Mouse (Mus musculus): ENCODE data around the gene Fbxo31. TPM values are rescaled to one million over a fixed set of nuclear protein-coding genes. Genes with fewer than 3 reads are reported as not detected.

Fbxo31 gene
- 17.5 and 26.3 TPM in 2 replicates for polyA plus RNA-seq (2014; fragmentation: Nextera tagmentation; extraction: Ambion mirVana)

GRCm38 (mm10) chr8:121578676-121579451 is at the start of gene Fbxo31:
Gene Fbxo31, minus strand, starts transcription at chr8:121578806.
- peak within 1 kb of the TSS; percentile 55; the same call in 1 of the 2 replicates for H3K27ac ChIP-seq (ENCODE audit: low read depth, low read length)
- peaks cover 12% of the 10 kb centered on the region for H3K4me1 ChIP-seq (ENCODE audit: control insufficient read depth, insufficient read depth, low read length)
- DNase-seq (ENCODE audit: low spot score) (peak; percentile 94), ATAC-seq (peak; percentile 94)
- WGBS: under 1% methylated on average over 41 of the region's 63 CpGs
- H3K9me3 ChIP-seq (replicated peaks; ENCODE audit: control insufficient read depth, low read length): no peaks in the 10 kb centered on the region
- no peaks in the 10 kb centered on the region for H3K36me3 ChIP-seq (ENCODE audit: control insufficient read depth, insufficient read depth, low read length)
- H3K4me2 ChIP-seq (ENCODE audit: low read length): peak within 1 kb of the TSS; percentile 80
- peak within 1 kb of the TSS; percentile 87 for H3K9ac ChIP-seq (ENCODE audit: low read length)
- no peaks in the 10 kb centered on the region for H3K27me3 ChIP-seq (replicated peaks; ENCODE audit: control insufficient read depth, insufficient read depth, low read length)
- H3K4me3 ChIP-seq (ENCODE audit: low read depth, low read length): peak within 1 kb of the TSS; percentile 87

- Histone ChIP-seq H3K4me2 (ENCODE audit: low read length) (no peak overlapping the region), H3K36me3 (ENCODE audit: control insufficient read depth, insufficient read depth, low read length) (peaks cover 31% of the 10 kb centered on the region), H3K9ac (ENCODE audit: low read length) (no peak overlapping the region), H3K27ac (ENCODE audit: low read depth, low read length) (no peak overlapping the region), H3K9me3 (replicated peaks; ENCODE audit: control insufficient read depth, low read length) (no peaks in the 10 kb centered on the region), H3K4me3 (ENCODE audit: low read depth, low read length) (no peak overlapping the region), H3K4me1 (ENCODE audit: control insufficient read depth, insufficient read depth, low read length) (peaks cover 4% of the 10 kb centered on the region; the same call in 1 of the 2 replicates), H3K27me3 (replicated peaks; ENCODE audit: control insufficient read depth, insufficient read depth, low read length) (no peaks in the 10 kb centered on the region)
- 84% methylated on average over 8 of the region's 8 CpGs for WGBS
- ATAC-seq (no peak), DNase-seq (ENCODE audit: low spot score) (no peak)
Observed at GRCm38 (mm10) chr8:121623043-121623442, 44.4 kb upstream of the Fbxo31 start.

DNA sequence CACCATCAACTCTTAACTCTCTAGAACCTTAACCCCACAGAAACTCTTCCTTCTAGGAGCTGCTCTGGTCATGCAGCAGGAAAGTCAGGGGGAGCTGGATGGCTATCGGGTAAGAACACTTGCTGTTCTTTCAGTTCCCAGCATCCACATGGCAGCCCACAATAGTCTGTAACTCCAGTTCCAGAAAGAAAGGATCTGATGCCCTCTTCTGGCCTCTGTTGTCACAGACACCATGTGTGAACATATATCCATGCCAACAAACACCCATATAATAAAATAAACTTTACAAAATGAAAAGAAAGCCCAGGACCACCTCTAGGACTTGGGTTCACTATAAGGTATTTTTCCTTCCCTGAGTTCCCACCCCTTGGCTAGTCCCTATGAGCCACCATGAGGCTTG is 43.3 kb upstream of the Fbxo31 start:
- no peaks in the 10 kb centered on the region for H3K9me3 ChIP-seq (replicated peaks; ENCODE audit: control insufficient read depth, low read length)
- peaks cover 4% of the 10 kb centered on the region; the same call in 1 of the 2 replicates for H3K4me1 ChIP-seq (ENCODE audit: control insufficient read depth, insufficient read depth, low read length)
- ATAC-seq (no peak), DNase-seq (ENCODE audit: low spot score) (no peak)
- H3K9ac ChIP-seq (ENCODE audit: low read length): no peak overlapping the region
- H3K27ac ChIP-seq (ENCODE audit: low read depth, low read length): no peak overlapping the region
- WGBS: 46% methylated on average over 1 of the region's 1 CpGs
- peaks cover 25% of the 10 kb centered on the region for H3K36me3 ChIP-seq (ENCODE audit: control insufficient read depth, insufficient read depth, low read length)
- no peak overlapping the region for H3K4me3 ChIP-seq (ENCODE audit: low read depth, low read length)
- no peak overlapping the region for H3K4me2 ChIP-seq (ENCODE audit: low read length)
- H3K27me3 ChIP-seq (replicated peaks; ENCODE audit: control insufficient read depth, insufficient read depth, low read length): no peaks in the 10 kb centered on the region

GRCm38 (mm10) chr8:121620801-121621516 is 42.4 kb upstream of the Fbxo31 start:
- H3K4me1 ChIP-seq (ENCODE audit: control insufficient read depth, insufficient read depth, low read length): peaks cover 4% of the 10 kb centered on the region; the same call in 1 of the 2 replicates
- DNase-seq (ENCODE audit: low spot score): peak; percentile 52
- H3K36me3 ChIP-seq (ENCODE audit: control insufficient read depth, insufficient read depth, low read length): peaks cover 24% of the 10 kb centered on the region
- H3K9me3 ChIP-seq (replicated peaks; ENCODE audit: control insufficient read depth, low read length): no peaks in the 10 kb centered on the region
- no peak overlapping the region for H3K4me2 ChIP-seq (ENCODE audit: low read length)
- ATAC-seq: no peak
- 82% methylated on average over 12 of the region's 12 CpGs for WGBS
- no peaks in the 10 kb centered on the region for H3K27me3 ChIP-seq (replicated peaks; ENCODE audit: control insufficient read depth, insufficient read depth, low read length)
- no peak overlapping the region for H3K27ac ChIP-seq (ENCODE audit: low read depth, low read length)
- no peak overlapping the region for H3K4me3 ChIP-seq (ENCODE audit: low read depth, low read length)
- no peak overlapping the region for H3K9ac ChIP-seq (ENCODE audit: low read length)

GRCm38 (mm10) chr8:121619401-121619995 is 40.9 kb upstream of the Fbxo31 start:
- DNase-seq (ENCODE audit: low spot score): no peak
- Histone ChIP-seq H3K4me1 (ENCODE audit: control insufficient read depth, insufficient read depth, low read length) (peaks cover 4% of the 10 kb centered on the region; the same call in 1 of the 2 replicates), H3K9me3 (replicated peaks; ENCODE audit: control insufficient read depth, low read length) (no peaks in the 10 kb centered on the region), H3K27ac (ENCODE audit: low read depth, low read length) (no peak overlapping the region), H3K4me3 (ENCODE audit: low read depth, low read length) (no peak overlapping the region), H3K9ac (ENCODE audit: low read length) (no peak overlapping the region), H3K36me3 (ENCODE audit: control insufficient read depth, insufficient read depth, low read length) (peaks cover 28% of the 10 kb centered on the region), H3K4me2 (ENCODE audit: low read length) (no peak overlapping the region), H3K27me3 (replicated peaks; ENCODE audit: control insufficient read depth, insufficient read depth, low read length) (no peaks in the 10 kb centered on the region)
- 73% methylated on average over 7 of the region's 7 CpGs for WGBS
- no peak for ATAC-seq

DNA sequence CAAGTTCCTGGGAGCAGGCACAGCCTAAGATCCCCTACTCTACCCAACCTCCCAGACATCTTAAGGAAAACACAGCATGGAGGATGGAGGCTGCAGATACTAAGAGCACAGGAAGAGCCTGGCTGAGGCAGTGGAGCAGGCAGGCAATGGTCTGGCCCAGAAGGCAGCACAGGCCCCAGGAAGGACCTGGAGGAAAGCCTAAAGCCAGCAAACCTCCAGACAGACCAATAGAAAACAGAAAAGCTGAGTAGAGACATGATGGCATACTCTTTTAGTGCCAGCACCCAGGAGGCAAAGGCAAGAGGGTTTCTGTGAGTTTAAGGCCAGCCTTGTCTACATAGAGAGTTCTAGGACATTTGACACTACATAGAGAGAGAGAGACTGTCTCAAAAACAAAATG is 34.8 kb upstream of the Fbxo31 start:
- no peak overlapping the region for H3K9ac ChIP-seq (ENCODE audit: low read length)
- H3K4me1 ChIP-seq (ENCODE audit: control insufficient read depth, insufficient read depth, low read length): no peaks in the 10 kb centered on the region
- H3K27ac ChIP-seq (ENCODE audit: low read depth, low read length): no peak overlapping the region
- H3K27me3 ChIP-seq (replicated peaks; ENCODE audit: control insufficient read depth, insufficient read depth, low read length): no peaks in the 10 kb centered on the region
- DNase-seq (ENCODE audit: low spot score): no peak
- H3K4me2 ChIP-seq (ENCODE audit: low read length): no peak overlapping the region
- ATAC-seq: no peak
- H3K4me3 ChIP-seq (ENCODE audit: low read depth, low read length): no peak overlapping the region
- H3K9me3 ChIP-seq (replicated peaks; ENCODE audit: control insufficient read depth, low read length): no peaks in the 10 kb centered on the region
- H3K36me3 ChIP-seq (ENCODE audit: control insufficient read depth, insufficient read depth, low read length): peaks cover 58% of the 10 kb centered on the region

DNA sequence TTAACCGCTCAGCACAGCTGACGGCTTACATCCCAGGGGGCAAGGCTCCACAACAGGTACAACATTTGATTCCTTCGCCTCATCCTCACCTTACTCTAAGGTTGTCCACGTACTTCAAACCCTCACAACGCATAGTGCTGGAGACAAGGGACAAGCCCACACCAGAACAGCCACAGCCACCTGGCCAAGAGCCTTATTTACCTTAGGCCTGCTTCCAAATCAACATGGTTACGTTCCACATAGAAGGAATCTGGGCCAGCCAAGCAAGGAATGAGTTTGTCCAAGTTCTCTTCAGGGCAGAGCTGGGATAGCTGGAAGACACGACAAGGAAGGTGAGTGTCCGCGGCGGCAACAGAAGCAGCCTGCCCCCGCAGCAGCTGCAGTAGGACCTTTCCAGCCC is 31.3 kb upstream of the Fbxo31 start:
- ATAC-seq (no peak), DNase-seq (ENCODE audit: low spot score) (no peak)
- no peak overlapping the region for H3K4me2 ChIP-seq (ENCODE audit: low read length)
- H3K9ac ChIP-seq (ENCODE audit: low read length): no peak overlapping the region
- H3K4me3 ChIP-seq (ENCODE audit: low read depth, low read length): no peak overlapping the region
- no peaks in the 10 kb centered on the region for H3K4me1 ChIP-seq (ENCODE audit: control insufficient read depth, insufficient read depth, low read length)
- no peaks in the 10 kb centered on the region for H3K9me3 ChIP-seq (replicated peaks; ENCODE audit: control insufficient read depth, low read length)
- no peak overlapping the region for H3K27ac ChIP-seq (ENCODE audit: low read depth, low read length)
- H3K36me3 ChIP-seq (ENCODE audit: control insufficient read depth, insufficient read depth, low read length): peaks cover 68% of the 10 kb centered on the region
- 95% methylated on average over 11 of the region's 11 CpGs for WGBS
- H3K27me3 ChIP-seq (replicated peaks; ENCODE audit: control insufficient read depth, insufficient read depth, low read length): no peaks in the 10 kb centered on the region

DNA sequence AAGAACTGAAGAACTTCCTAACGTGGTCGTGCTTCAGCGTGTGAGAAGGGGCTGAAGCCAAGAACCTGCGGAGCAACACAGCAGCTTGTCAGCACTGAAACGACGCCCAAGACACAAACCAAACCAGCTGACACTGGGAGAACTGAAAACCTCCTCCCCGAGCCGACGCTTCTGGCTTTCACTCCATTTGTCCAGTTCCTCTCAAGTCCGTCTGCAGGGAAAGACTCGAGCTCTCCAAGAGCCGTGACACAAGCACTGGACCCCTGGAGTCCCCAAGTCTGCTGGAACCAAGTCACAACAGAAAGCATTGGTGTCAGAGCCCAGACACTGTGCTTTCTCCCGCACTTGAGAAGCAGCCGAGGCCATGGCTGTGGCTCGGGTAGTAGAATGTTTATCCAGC is 30.6 kb upstream of the Fbxo31 start:
- Histone ChIP-seq H3K9ac (ENCODE audit: low read length) (no peak overlapping the region), H3K36me3 (ENCODE audit: control insufficient read depth, insufficient read depth, low read length) (peaks cover 74% of the 10 kb centered on the region), H3K27me3 (replicated peaks; ENCODE audit: control insufficient read depth, insufficient read depth, low read length) (no peaks in the 10 kb centered on the region), H3K4me3 (ENCODE audit: low read depth, low read length) (no peak overlapping the region), H3K9me3 (replicated peaks; ENCODE audit: control insufficient read depth, low read length) (no peaks in the 10 kb centered on the region), H3K4me1 (ENCODE audit: control insufficient read depth, insufficient read depth, low read length) (no peaks in the 10 kb centered on the region), H3K4me2 (ENCODE audit: low read length) (no peak overlapping the region), H3K27ac (ENCODE audit: low read depth, low read length) (no peak overlapping the region)
- ATAC-seq: no peak
- 91% methylated on average over 15 of the region's 15 CpGs for WGBS
- no peak for DNase-seq (ENCODE audit: low spot score)
